Mouse (Mus musculus): ENCODE results near the gene Dnajc4. TPM values are rescaled to one million over a fixed set of nuclear protein-coding genes. Genes with fewer than 3 reads are reported as not detected.
A peak's percentile ranks its signal among the peaks of the same experiment; 100 is the strongest.

Dnajc4 gene
- total and polyA plus RNA-seq, 2 experiments from 2014 or later = 20.2 to 20.7 TPM

DNA sequence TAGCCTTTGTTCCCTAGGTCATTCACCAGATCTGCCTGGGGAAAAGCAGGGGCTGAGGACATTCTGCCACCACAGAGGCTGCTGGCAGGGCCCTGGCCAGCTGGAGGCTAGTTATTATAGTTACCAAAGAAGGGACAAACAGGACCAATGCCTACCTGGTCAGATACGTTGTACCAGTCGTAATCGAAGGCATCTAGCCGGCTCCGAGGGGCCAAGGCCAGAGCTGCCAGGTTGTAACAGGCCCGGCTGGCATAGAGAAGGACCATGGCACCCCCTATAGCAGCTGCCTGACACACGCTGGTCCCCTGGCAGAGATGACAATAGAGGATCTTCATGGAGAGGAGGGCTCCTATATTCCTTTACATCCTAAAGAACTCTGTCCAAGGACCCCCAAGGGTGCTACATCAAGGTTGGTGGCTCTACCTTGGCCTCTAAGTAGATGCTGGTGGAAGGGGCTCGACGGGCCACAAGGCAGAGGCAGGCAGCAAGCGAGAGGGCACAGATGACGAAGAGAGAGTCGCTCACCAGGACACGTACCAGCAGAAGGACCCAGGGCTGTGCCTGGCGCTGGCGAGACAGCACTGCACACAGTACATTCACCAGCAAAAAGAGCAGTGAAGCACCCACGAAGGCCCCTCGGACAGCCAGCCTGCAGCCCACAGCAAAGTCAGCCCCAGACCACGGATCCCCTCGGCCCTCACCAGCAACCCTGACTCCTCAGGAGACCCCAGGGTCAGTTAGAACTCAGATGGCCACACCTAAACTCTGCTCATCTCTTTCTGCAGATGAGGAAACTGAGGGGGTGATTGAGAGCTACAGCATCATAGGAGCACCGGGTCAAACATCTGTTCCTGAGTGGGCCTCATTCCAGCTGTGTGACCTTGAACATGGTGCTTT lies 53.0 kb downstream of the Dnajc4 start:
- no peak for ATAC-seq
- no peak for TF ChIP-seq CTCF (IDR thresholded peaks at IDR 0.05; ENCODE audit: low read depth)
- 84% methylated on average over 20 of the region's 20 CpGs for WGBS
- Histone ChIP-seq H3K9me3 (ENCODE audit: low read length) (no peaks in the 10 kb centered on the region), H3K27ac (ENCODE audit: low read depth, low read length) (no peak overlapping the region), H3K4me1 (ENCODE audit: insufficient read depth) (peaks cover 20% of the 10 kb centered on the region), H3K4me2 (ENCODE audit: low read depth) (peak overlapping the region; percentile 97), H3K27me3 (ENCODE audit: insufficient read depth, low read length) (peaks cover 6% of the 10 kb centered on the region; the same call in 1 of the 2 replicates), H3K36me3 (ENCODE audit: insufficient read depth) (peaks cover 7% of the 10 kb centered on the region; the same call in 1 of the 2 replicates), H3K9ac (peak overlapping the region; percentile 93; the same call in 1 of the 2 replicates), H3K4me3 (ENCODE audit: low read depth, low read length) (no peak overlapping the region)
- DNase-seq = no peak

Other genes starting within 250 kb of the Dnajc4 start
- 18.0 and 24.2 TPM in 2 replicates for gene Rps6ka4, start 151.9 kb downstream of the Dnajc4 start, total RNA-seq (2014; rRNA removed)
- 11.2 and 14.3 TPM in 2 replicates for gene Rps6ka4, start 151.9 kb downstream of the Dnajc4 start, polyA plus RNA-seq (2015; fragmentation: Nextera tagmentation; extraction: Ambion mirVana)
- 0.57 and 3.5 TPM in 2 replicates for gene Ccdc88b, start 134.4 kb downstream of the Dnajc4 start, total RNA-seq (2014; rRNA removed)
- 0.30 and 0.67 TPM in 2 replicates for gene Ccdc88b, start 134.4 kb downstream of the Dnajc4 start, polyA plus RNA-seq (2015; fragmentation: Nextera tagmentation; extraction: Ambion mirVana)
- gene Trmt112, start 82.9 kb downstream of the Dnajc4 start, total RNA-seq (2014; rRNA removed) = 52.3 and 69.6 TPM in 2 replicates
- 102 and 103 TPM in 2 replicates for gene Trmt112, start 82.9 kb downstream of the Dnajc4 start, polyA plus RNA-seq (2015; fragmentation: Nextera tagmentation; extraction: Ambion mirVana)
- gene Prdx5, start 82.5 kb downstream of the Dnajc4 start, total RNA-seq (2014; rRNA removed) = 182 and 199 TPM in 2 replicates
- gene Prdx5, start 82.5 kb downstream of the Dnajc4 start, polyA plus RNA-seq (2015; fragmentation: Nextera tagmentation; extraction: Ambion mirVana) = 424 and 467 TPM in 2 replicates
- 42.6 and 43.0 TPM in 2 replicates for gene Esrra, start 70.8 kb downstream of the Dnajc4 start, total RNA-seq (2014; rRNA removed)
- 6.4 and 8.4 TPM in 2 replicates for gene Esrra, start 70.8 kb downstream of the Dnajc4 start, polyA plus RNA-seq (2015; fragmentation: Nextera tagmentation; extraction: Ambion mirVana)
- gene Catsperz, start 67.2 kb downstream of the Dnajc4 start, total RNA-seq (2014; rRNA removed) = 0.71 and 1.6 TPM in 2 replicates
- 1.2 and 2.4 TPM in 2 replicates for gene Catsperz, start 67.2 kb downstream of the Dnajc4 start, polyA plus RNA-seq (2015; fragmentation: Nextera tagmentation; extraction: Ambion mirVana)
- 8.8 and 12.7 TPM in 2 replicates for gene Kcnk4, start 58.1 kb downstream of the Dnajc4 start, total RNA-seq (2014; rRNA removed)
- gene Kcnk4, start 58.1 kb downstream of the Dnajc4 start, polyA plus RNA-seq (2015; fragmentation: Nextera tagmentation; extraction: Ambion mirVana) = 8.6 and 8.7 TPM in 2 replicates
- gene Bad, start 50.7 kb downstream of the Dnajc4 start, total RNA-seq (2014; rRNA removed) = 56.5 and 94.9 TPM in 2 replicates
- 95.3 and 111 TPM in 2 replicates for gene Bad, start 50.7 kb downstream of the Dnajc4 start, polyA plus RNA-seq (2015; fragmentation: Nextera tagmentation; extraction: Ambion mirVana)
- gene Gpr137, start 50.1 kb downstream of the Dnajc4 start, total RNA-seq (2014; rRNA removed) = 65.4 and 75.2 TPM in 2 replicates
- gene Gpr137, start 50.1 kb downstream of the Dnajc4 start, polyA plus RNA-seq (2015; fragmentation: Nextera tagmentation; extraction: Ambion mirVana) = 68.5 and 77.6 TPM in 2 replicates
- 226 and 269 TPM in 2 replicates for gene Ppp1r14b, start 17.6 kb downstream of the Dnajc4 start, total RNA-seq (2014; rRNA removed)
- 201 and 269 TPM in 2 replicates for gene Ppp1r14b, start 17.6 kb downstream of the Dnajc4 start, polyA plus RNA-seq (2015; fragmentation: Nextera tagmentation; extraction: Ambion mirVana)
- gene Plcb3, start 16.1 kb downstream of the Dnajc4 start, total RNA-seq (2014; rRNA removed) = 12.8 and 13.1 TPM in 2 replicates
- 7.3 and 10.0 TPM in 2 replicates for gene Plcb3, start 16.1 kb downstream of the Dnajc4 start, polyA plus RNA-seq (2015; fragmentation: Nextera tagmentation; extraction: Ambion mirVana)
- 23.5 and 26.8 TPM in 2 replicates for gene Fkbp2, start 12.1 kb downstream of the Dnajc4 start, total RNA-seq (2014; rRNA removed)
- gene Fkbp2, start 12.1 kb downstream of the Dnajc4 start, polyA plus RNA-seq (2015; fragmentation: Nextera tagmentation; extraction: Ambion mirVana) = 102 and 106 TPM in 2 replicates
- gene Vegfb, start 4.9 kb downstream of the Dnajc4 start, total RNA-seq (2014; rRNA removed) = 24.9 and 28.4 TPM in 2 replicates
- 52.8 and 64.6 TPM in 2 replicates for gene Vegfb, start 4.9 kb downstream of the Dnajc4 start, polyA plus RNA-seq (2015; fragmentation: Nextera tagmentation; extraction: Ambion mirVana)
- gene Nudt22, start 3.5 kb upstream of the Dnajc4 start, total RNA-seq (2014; rRNA removed) = 7.9 and 9.5 TPM in 2 replicates
- 14.3 and 15.3 TPM in 2 replicates for gene Nudt22, start 3.5 kb upstream of the Dnajc4 start, polyA plus RNA-seq (2015; fragmentation: Nextera tagmentation; extraction: Ambion mirVana)
- 16.2 and 16.3 TPM in 2 replicates for gene Trpt1, start 3.6 kb upstream of the Dnajc4 start, total RNA-seq (2014; rRNA removed)
- 18.2 and 18.7 TPM in 2 replicates for gene Trpt1, start 3.6 kb upstream of the Dnajc4 start, polyA plus RNA-seq (2015; fragmentation: Nextera tagmentation; extraction: Ambion mirVana)
- gene Fermt3, start 26.9 kb upstream of the Dnajc4 start, total RNA-seq (2014; rRNA removed) = 4.4 and 6.0 TPM in 2 replicates
- 2.6 and 3.6 TPM in 2 replicates for gene Fermt3, start 26.9 kb upstream of the Dnajc4 start, polyA plus RNA-seq (2015; fragmentation: Nextera tagmentation; extraction: Ambion mirVana)
- 124 and 133 TPM in 2 replicates for gene Stip1, start 47.4 kb upstream of the Dnajc4 start, total RNA-seq (2014; rRNA removed)
- 146 and 156 TPM in 2 replicates for gene Stip1, start 47.4 kb upstream of the Dnajc4 start, polyA plus RNA-seq (2015; fragmentation: Nextera tagmentation; extraction: Ambion mirVana)
- gene Macrod1, start 64.2 kb upstream of the Dnajc4 start, total RNA-seq (2014; rRNA removed) = 8.1 and 9.4 TPM in 2 replicates
- gene Macrod1, start 64.2 kb upstream of the Dnajc4 start, polyA plus RNA-seq (2015; fragmentation: Nextera tagmentation; extraction: Ambion mirVana) = 8.0 and 8.5 TPM in 2 replicates
- gene Flrt1, start 113.2 kb upstream of the Dnajc4 start, total RNA-seq (2014; rRNA removed) = 8.1 and 8.8 TPM in 2 replicates
- 6.7 and 11.3 TPM in 2 replicates for gene Flrt1, start 113.2 kb upstream of the Dnajc4 start, polyA plus RNA-seq (2015; fragmentation: Nextera tagmentation; extraction: Ambion mirVana)
- 248 and 252 TPM in 2 replicates for gene Otub1, start 213.7 kb upstream of the Dnajc4 start, total RNA-seq (2014; rRNA removed)
- gene Otub1, start 213.7 kb upstream of the Dnajc4 start, polyA plus RNA-seq (2015; fragmentation: Nextera tagmentation; extraction: Ambion mirVana) = 286 and 290 TPM in 2 replicates
- gene Cox8a, start 225.0 kb upstream of the Dnajc4 start, total RNA-seq (2014; rRNA removed) = 735 and 828 TPM in 2 replicates
- 1,247 and 1,523 TPM in 2 replicates for gene Cox8a, start 225.0 kb upstream of the Dnajc4 start, polyA plus RNA-seq (2015; fragmentation: Nextera tagmentation; extraction: Ambion mirVana)
- 48.5 and 57.7 TPM in 2 replicates for gene Naa40, start 248.6 kb upstream of the Dnajc4 start, total RNA-seq (2014; rRNA removed)
- gene Naa40, start 248.6 kb upstream of the Dnajc4 start, polyA plus RNA-seq (2015; fragmentation: Nextera tagmentation; extraction: Ambion mirVana) = 34.7 and 44.0 TPM in 2 replicates